Mouse (Mus musculus): ENCODE data around the gene Ror2.

GRCm38 (mm10) chr13:53178171-53178570 is 107.8 kb downstream of the Ror2 start:
- TF ChIP-seq CTCF (IDR thresholded peaks at IDR 0.05; ENCODE audit: borderline replicate concordance, control insufficient read depth, extremely low read depth, insufficient read depth, low read length, poor library complexity): no peak
- no peak for TF ChIP-seq POLR2A (IDR thresholded peaks at IDR 0.05; ENCODE audit: control insufficient read depth, extremely low read depth, insufficient read depth, low read length, poor library complexity)

All from thymus, adult 2 months (tissue).